ENCODE assay signal across 7 mouse cellular contexts in the genomic region with DNA sequence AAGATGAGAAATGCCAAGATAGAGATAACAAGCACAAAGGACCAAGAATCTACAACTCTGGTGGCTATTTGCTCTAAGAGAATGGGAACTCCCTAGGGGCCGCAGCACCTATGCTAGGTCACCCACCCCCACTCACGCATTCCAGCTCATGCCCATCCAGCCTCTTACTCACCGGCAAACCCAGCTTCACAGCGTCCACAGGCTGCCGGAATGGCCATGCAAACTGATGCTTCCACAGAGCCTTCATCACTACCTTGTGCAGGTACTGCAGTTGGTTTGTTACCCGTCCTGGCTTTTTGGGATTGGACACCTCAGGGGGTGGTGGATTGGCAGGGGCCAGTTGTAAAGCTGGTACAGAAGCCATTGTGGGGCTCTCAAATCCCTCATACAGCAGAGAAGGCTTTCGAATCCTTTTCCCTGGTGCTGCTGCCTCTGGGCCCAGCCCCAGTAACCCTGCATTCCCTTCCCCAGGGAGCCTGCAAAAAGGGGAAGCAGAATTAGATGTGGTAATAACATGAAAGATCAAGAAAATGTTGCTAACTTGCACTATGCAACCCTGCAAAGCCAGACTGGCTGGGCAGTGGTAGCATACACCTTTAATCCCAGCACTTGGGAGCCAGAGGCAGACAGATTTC. TPM values are rescaled to one million over a fixed set of nuclear protein-coding genes. Genes with fewer than 3 reads are reported as not detected.
DNase-seq lines count a peak whose midpoint lies in the region; ATAC-seq and TF ChIP-seq lines count a peak whose summit lies in the region.

No protein-coding gene starts in this region.

- peak overlapping the region; percentile 91 for H3K9ac ChIP-seq in embryonic facial prominence, embryonic 12.5 days
- H3K9ac ChIP-seq in hindbrain, postnatal 0 days (replicated peaks; ENCODE audit: low read length): peak overlapping the region; percentile 83

- H3ac ChIP-seq in myocyte (ENCODE audit: control insufficient read depth, insufficient read length): no peak overlapping the region

- H3K36me3 ChIP-seq in embryonic facial prominence, embryonic 12.5 days: peaks cover 64% of the 10 kb centered on the region
- H3K36me3 ChIP-seq in hindbrain, postnatal 0 days (ENCODE audit: insufficient read depth, low read length): peaks cover 50% of the 10 kb centered on the region
- H3K36me3 ChIP-seq in myocyte (ENCODE audit: control insufficient read depth, insufficient read depth): peaks cover 60% of the 10 kb centered on the region

- H3K9me3 ChIP-seq in embryonic facial prominence, embryonic 12.5 days: no peaks in the 10 kb centered on the region
- no peaks in the 10 kb centered on the region for H3K9me3 ChIP-seq in hindbrain, postnatal 0 days (ENCODE audit: low read length)

- no peak for ATAC-seq in embryonic facial prominence, embryonic 12.5 days (ENCODE audit: insufficient number of reproducible peaks, insufficient read depth, low FRiP score, low TSS enrichment)
- no peak for ATAC-seq in hindbrain, postnatal 0 days

- H3K27me3 ChIP-seq in embryonic facial prominence, embryonic 12.5 days: no peaks in the 10 kb centered on the region
- no peaks in the 10 kb centered on the region for H3K27me3 ChIP-seq in hindbrain, postnatal 0 days (ENCODE audit: insufficient read depth, low read length)
- H3K27me3 ChIP-seq in myocyte (ENCODE audit: control insufficient read depth, insufficient read depth, insufficient read length): no peaks in the 10 kb centered on the region

- DNase-seq in right cerebral cortex, postnatal 25 days: peak; percentile 25
- no peak for DNase-seq in right cerebral cortex, adult 2 months (ENCODE audit: low spot score in 2 of 2)
- DNase-seq in hindbrain, postnatal 0 days (ENCODE audit: low spot score): no peak
- no peak for DNase-seq in left cerebral cortex, adult 9 months (ENCODE audit: low spot score in 2 of 2)
- DNase-seq in thymus, postnatal 10 days (ENCODE audit: low spot score in 2 of 2): no peak

- TF ChIP-seq POLR2A in myocyte (IDR thresholded peaks at IDR 0.05; ENCODE audit: insufficient read length, low read depth): peak; percentile 14

- peak overlapping the region; percentile 79 for H3K4me3 ChIP-seq in embryonic facial prominence, embryonic 12.5 days
- H3K4me3 ChIP-seq in hindbrain, postnatal 0 days (ENCODE audit: low read length): peak overlapping the region; percentile 91
- peak overlapping the region; percentile 99 for H3K4me3 ChIP-seq in myocyte

- 43% methylated on average over 7 of the region's 7 CpGs for WGBS in embryonic facial prominence, embryonic 12.5 days
- WGBS in hindbrain, postnatal 0 days: 23% methylated on average over 7 of the region's 7 CpGs

- H3K4me2 ChIP-seq in embryonic facial prominence, embryonic 12.5 days (replicated peaks): peak overlapping the region; percentile 94
- peak overlapping the region; percentile 98 for H3K4me2 ChIP-seq in hindbrain, postnatal 0 days (ENCODE audit: low read depth, low read length)
- peak overlapping the region; percentile 96 for H3K4me2 ChIP-seq in myocyte (ENCODE audit: low read depth)

- TF ChIP-seq CTCF in hindbrain, postnatal 0 days (IDR thresholded peaks at IDR 0.05; ENCODE audit: low read depth): no peak

- peaks cover 52% of the 10 kb centered on the region for H3K79me2 ChIP-seq in myocyte (ENCODE audit: control insufficient read depth, insufficient read depth)

- peaks cover 24% of the 10 kb centered on the region for H3K4me1 ChIP-seq in embryonic facial prominence, embryonic 12.5 days
- peaks cover 7% of the 10 kb centered on the region; the same call in 1 of the 2 replicates for H3K4me1 ChIP-seq in hindbrain, postnatal 0 days (ENCODE audit: insufficient read depth, low read length)

- no peak overlapping the region for H3K27ac ChIP-seq in embryonic facial prominence, embryonic 12.5 days
- 0 out of 2 replicates have a peak overlapping the region, but pooled peaks have one; percentile 20 for H3K27ac ChIP-seq in hindbrain, postnatal 0 days

TF ChIP-seq in myocyte, 11 proteins besides CTCF, POLR2A, EP300 and RAD21:
- no peak for TF ChIP-seq CEBPB (IDR thresholded peaks at IDR 0.05; ENCODE audit: insufficient read depth, poor library complexity, severe bottlenecking)
- TF ChIP-seq POLR2AphosphoS2 (IDR thresholded peaks at IDR 0.05; ENCODE audit: insufficient read length, low read depth): peak; percentile 68

RNA-seq across cellular contexts. Expression of gene H2-DMa, which starts 2.5 kb away (rescaled TPM):
- polyA plus RNA-seq in embryonic facial prominence, embryonic 12.5 days (2016; fragmentation: Nextera tagmentation; extraction: Ambion mirVana): 12.3 and 16.7 TPM in 2 replicates
- total RNA-seq in hindbrain, postnatal 0 days (2014; rRNA removed): 30.9 and 31.3 TPM in 2 replicates
- 23.5 and 24.1 TPM in 2 replicates for polyA plus RNA-seq in hindbrain, postnatal 0 days (2015; fragmentation: Nextera tagmentation; extraction: Ambion mirVana)
- 7.2 TPM for polyA plus RNA-seq in myocyte (2012; fragmentation: generic; extraction: Trizol)

RNA-seq across cellular contexts. Expression of gene Brd2, which starts 5.6 kb away (rescaled TPM):
- 119 and 131 TPM in 2 replicates for polyA plus RNA-seq in embryonic facial prominence, embryonic 12.5 days (2016; fragmentation: Nextera tagmentation; extraction: Ambion mirVana)
- 180 and 195 TPM in 2 replicates for total RNA-seq in hindbrain, postnatal 0 days (2014; rRNA removed)
- 101 and 108 TPM in 2 replicates for polyA plus RNA-seq in hindbrain, postnatal 0 days (2015; fragmentation: Nextera tagmentation; extraction: Ambion mirVana)
- 90.1 TPM for polyA plus RNA-seq in myocyte (2012; fragmentation: generic; extraction: Trizol)

RNA-seq across cellular contexts. Expression of gene H2-Oa, which starts 24.7 kb away (rescaled TPM):
- 0.43 and 0.48 TPM in 2 replicates for polyA plus RNA-seq in embryonic facial prominence, embryonic 12.5 days (2016; fragmentation: Nextera tagmentation; extraction: Ambion mirVana)
- not detected in 2 replicates for total RNA-seq in hindbrain, postnatal 0 days (2014; rRNA removed)
- polyA plus RNA-seq in hindbrain, postnatal 0 days (2015; fragmentation: Nextera tagmentation; extraction: Ambion mirVana): 0.23 and 0.31 TPM in 2 replicates
- polyA plus RNA-seq in myocyte (2012; fragmentation: generic; extraction: Trizol): 0.07 TPM

RNA-seq across cellular contexts. Expression of gene H2-DMb2, which starts 26.3 kb away (rescaled TPM):
- polyA plus RNA-seq in embryonic facial prominence, embryonic 12.5 days (2016; fragmentation: Nextera tagmentation; extraction: Ambion mirVana): 0.19 and 0.42 TPM in 2 replicates
- 0.16 TPM in 1 of 2 replicates, not detected in the other for total RNA-seq in hindbrain, postnatal 0 days (2014; rRNA removed)
- 0.58 and 0.59 TPM in 2 replicates for polyA plus RNA-seq in hindbrain, postnatal 0 days (2015; fragmentation: Nextera tagmentation; extraction: Ambion mirVana)
- not detected for polyA plus RNA-seq in myocyte (2012; fragmentation: generic; extraction: Trizol)

RNA-seq across cellular contexts. Expression of gene H2-DMb1, which starts 36.0 kb away (rescaled TPM):
- polyA plus RNA-seq in embryonic facial prominence, embryonic 12.5 days (2016; fragmentation: Nextera tagmentation; extraction: Ambion mirVana): 2.0 and 2.4 TPM in 2 replicates
- 1.8 and 3.0 TPM in 2 replicates for total RNA-seq in hindbrain, postnatal 0 days (2014; rRNA removed)
- 1.4 and 1.8 TPM in 2 replicates for polyA plus RNA-seq in hindbrain, postnatal 0 days (2015; fragmentation: Nextera tagmentation; extraction: Ambion mirVana)
- not detected for polyA plus RNA-seq in myocyte (2012; fragmentation: generic; extraction: Trizol)
